Mouse (Mus musculus): Measurements from ENCODE around the gene Pet117.

The Pet117 gene

GRCm38 (mm10) chr2:144381741-144382140 lies 12.9 kb downstream of the Pet117 start:
- DNase-seq (ENCODE audit: low spot score in 2 of 2) = no peak

DNA sequence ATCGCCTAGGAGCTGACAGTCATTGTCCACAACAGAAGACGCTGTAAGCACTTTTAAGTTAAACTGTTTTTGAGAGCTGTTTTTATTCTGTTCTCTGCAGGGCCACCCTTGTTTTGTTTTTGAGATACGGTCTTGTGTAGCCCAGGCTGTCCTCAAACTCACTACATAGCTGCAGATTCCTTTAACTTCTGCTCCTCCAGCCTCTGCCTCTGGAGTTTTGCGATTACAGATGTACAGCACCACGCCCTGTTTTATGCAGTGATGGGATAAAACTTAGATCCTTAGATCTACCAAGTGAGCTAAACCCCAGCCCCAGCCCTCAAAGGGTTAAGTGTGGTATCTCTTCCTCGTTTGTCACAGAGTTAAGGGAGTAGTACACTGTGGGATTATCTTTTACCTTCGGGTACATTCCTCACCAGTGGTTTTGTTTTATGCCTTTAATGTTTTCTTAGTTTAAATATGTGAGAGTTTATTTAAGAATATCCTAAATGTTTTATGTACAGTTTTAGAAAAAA lies 13.9 kb downstream of the Pet117 start:
- no peak for DNase-seq (ENCODE audit: low spot score in 2 of 2)

DNA sequence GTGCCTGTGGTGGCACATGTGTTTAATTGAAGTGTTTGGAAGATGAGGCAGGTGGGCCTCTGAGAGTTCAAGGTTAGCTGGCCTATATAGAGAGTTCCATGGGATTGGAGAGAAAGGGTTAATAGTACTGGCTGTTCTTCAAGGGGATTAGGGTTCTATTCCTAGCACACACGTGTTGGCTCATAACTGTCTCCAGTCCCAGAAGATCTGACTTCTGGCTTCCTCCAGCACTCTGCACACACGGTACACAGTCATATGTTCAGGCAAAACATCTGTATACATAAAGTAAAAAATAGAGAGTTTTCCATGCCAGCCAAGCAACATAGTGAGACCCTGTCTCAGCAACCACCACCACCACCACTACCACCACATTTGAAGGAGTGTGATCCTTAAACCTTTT lies 17.5 kb downstream of the Pet117 start:
- DNase-seq (ENCODE audit: low spot score in 2 of 2) = no peak

DNA sequence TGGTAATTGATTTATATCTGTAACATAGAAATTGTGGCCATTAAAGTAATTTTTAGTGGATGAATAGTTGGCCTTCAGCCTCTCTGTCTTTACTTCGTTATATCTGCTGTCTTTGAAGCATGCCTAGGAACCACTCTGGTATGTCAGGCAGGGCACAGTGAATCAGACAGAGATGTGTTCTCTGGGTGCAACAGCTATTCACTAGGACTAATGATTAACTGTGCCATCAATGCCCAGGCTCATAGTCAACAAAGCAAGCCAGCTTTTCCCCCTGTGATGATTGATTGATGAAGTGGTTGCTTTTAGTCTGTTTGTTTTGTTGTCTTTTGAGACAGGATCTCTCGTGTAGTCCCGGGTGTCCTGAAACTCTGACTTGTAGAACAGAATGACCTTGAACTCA lies 19.6 kb downstream of the Pet117 start:
- no peak for DNase-seq (ENCODE audit: low spot score in 2 of 2)

DNA sequence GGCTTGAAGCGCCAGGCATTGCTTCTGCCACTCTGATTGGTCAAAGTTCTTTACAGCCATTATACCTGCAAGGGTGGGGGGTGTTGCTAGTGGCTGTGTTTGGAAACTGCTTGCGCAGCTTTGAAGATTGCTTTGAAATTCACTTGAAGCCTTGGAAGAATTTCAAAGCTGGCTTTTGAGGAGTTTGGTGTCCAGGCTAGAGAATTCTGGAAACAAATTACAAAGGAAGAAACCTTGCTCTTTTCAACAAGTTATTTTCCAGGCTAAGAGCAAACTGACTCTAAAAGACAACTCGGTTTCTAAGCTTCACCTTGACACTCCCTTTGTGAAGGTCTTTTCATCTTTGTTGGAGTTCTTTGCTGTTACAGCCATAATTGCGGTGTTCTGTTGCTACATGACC lies 30.7 kb downstream of the Pet117 start:
- DNase-seq (ENCODE audit: low spot score in 2 of 2) = no peak

- no peak for DNase-seq (ENCODE audit: low spot score in 2 of 2)
Measured at GRCm38 (mm10) chr2:144400659-144401058, 31.9 kb downstream of the Pet117 start.

DNA sequence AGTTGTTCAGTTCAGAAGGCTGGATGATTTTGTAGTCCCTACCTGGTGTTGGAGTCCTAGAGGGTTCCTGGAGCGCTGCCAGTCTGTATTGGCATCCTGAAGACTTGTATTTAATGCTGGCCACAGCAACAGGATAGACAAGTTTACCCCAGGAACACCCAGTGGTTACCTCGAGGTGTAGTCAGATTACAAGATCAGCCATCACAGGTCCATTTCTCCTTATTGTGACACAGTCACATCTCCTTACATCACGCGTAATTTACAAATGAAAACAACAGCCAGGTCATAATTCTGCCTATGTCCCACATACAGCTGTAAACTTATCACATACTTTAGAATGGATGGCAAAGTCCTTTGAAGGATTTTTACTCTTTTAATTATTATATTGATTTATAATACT lies 40.2 kb downstream of the Pet117 start:
- DNase-seq (ENCODE audit: low spot score in 2 of 2) = no peak

DNA sequence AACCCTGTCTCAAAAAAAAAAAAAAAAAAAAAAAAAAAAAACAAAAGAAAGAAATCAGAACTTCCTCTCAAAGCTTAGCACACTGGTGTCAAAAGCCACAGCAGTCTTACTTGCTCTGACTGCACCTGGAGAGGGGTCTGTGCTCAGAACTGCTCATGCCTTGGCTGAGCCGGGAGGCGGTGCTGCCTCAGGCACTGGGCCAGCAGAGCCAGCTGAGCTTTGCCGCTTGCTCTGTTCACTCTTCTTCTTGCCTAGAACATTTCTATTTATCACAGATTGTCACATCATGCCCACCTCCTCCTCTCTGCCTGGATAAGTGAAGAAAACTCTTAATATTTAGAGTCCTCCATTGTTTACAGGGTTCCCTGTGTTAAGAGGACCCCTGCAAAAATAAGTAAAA lies 41.8 kb downstream of the Pet117 start:
- DNase-seq (ENCODE audit: low spot score in 2 of 2) = peak; percentile 29 to 61

GRCm38 (mm10) chr2:144414646-144415045 lies 45.9 kb downstream of the Pet117 start:
- peak; percentile 28 to 50 for DNase-seq (ENCODE audit: low spot score in 2 of 2)

GRCm38 (mm10) chr2:144416859-144417258 lies 48.1 kb downstream of the Pet117 start:
- no peak for DNase-seq (ENCODE audit: low spot score in 2 of 2)

GRCm38 (mm10) chr2:144418062-144418461 lies 49.3 kb downstream of the Pet117 start:
- no peak for DNase-seq (ENCODE audit: low spot score in 2 of 2)

DNA sequence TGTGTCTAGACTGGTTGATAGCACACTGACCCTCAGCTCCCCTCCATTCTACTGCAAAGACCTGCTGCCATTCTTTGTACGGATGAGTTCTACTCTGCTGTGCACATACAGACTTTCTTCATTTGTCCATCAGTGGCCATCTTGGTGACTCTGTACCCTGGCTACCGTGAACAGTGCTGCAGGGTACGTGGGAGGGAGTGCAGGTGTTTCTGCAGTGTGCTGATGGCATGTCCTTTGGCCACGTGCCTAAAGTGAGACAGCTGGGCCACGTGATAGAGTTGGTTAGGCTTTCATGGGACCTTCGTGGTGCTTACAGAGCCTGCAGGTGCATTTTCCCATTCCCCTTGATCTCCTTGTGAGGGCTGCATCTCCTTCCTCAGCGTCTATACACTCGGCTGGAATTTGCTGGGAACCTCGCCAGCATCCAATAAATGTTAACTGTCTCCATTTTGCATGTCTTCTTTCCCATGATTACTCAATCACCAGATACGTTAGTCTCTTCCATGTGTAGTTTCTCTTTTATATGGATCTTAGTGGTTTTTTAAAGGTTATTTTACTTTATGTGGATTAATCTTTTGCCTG lies 53.4 kb downstream of the Pet117 start:
- no peak for DNase-seq (ENCODE audit: low spot score in 2 of 2)
